Mouse (Mus musculus) monocyte, adult 5-6 weeks (primary cell): Measurements from ENCODE around the gene Ptprt. TPM values are rescaled to one million over a fixed set of nuclear protein-coding genes. Genes with fewer than 3 reads are reported as not detected.

Experiments used
- ATAC-seq: fragments of 153-309, 156-312 bp; replicated peaks from 2 replicates; pipeline ENCODE4 v1.8.0; 2017; ENCODE audit warnings: mild to moderate bottlenecking; ENCODE audit not compliant: low TSS enrichment, insufficient number of reproducible peaks, severe bottlenecking, poor library complexity, low FRiP score
- total RNA-seq: library from RNA; stranded (forward); fragments of 200-1000, 200-491, 200-594 nt; gene quantifications from 3 replicates; pipeline ENCODE4 v1.2.3, GENCODE M21; 2017

Gene Ptprt
- total RNA-seq, 1 experiment from 2014 or later = not detected

DNA sequence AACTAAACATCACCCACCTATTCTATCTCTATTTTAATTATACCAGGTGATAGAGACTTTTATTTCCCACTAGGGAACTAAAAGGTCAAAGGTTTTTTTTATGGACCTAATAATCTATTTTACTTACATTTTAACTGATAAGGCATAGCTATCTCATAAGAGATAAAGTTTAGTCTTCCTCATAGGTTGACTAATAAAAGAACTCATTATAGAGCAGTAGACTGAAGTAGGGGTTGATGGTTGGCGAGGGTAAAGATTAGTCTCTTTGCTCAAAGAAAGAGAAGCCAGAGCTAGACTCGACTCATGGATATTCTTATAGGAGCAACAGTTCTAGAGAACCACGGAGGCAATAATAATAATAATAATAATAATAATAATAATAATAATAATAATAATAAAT, 1004.3 kb downstream of the Ptprt start:
- ATAC-seq = no peak

DNA sequence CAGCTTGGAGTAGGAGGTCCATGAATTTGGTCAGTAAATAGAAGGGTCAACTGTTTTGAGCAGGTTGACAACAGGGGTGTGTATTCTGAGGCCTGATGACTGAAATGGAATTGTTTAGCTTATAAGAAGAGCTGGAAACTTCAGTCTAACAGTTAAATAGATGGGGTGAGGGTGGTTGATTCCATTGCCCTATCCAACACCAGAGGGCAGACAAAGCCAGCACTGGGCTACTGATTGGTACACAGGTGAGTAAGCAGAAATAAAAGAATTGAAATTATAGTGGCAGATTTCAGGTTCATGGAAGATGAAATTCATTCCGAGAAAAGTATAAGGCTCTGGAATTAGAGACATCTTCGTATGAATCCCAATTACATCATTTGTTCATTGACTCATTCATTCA, 1020.1 kb downstream of the Ptprt start:
- no peak for ATAC-seq

DNA sequence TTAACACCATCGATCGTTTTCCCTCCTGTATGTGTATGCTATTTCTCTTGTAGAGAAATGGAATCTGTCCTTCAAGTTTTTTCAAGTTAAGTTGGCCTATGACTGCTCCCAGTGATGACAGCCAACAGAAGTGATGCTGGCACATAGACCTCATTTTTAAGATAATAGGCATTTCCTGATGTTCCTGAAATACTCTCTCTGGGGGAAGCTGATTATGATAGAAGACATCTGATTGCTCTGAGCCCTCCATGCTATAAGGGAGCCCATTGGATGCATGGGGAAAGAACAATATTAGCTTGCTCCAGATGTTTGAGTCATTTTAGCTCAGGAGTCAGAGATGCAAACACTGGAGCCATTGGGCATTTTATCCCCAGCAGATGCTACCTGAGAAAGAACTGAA, 1026.9 kb downstream of the Ptprt start:
- ATAC-seq = no peak

DNA sequence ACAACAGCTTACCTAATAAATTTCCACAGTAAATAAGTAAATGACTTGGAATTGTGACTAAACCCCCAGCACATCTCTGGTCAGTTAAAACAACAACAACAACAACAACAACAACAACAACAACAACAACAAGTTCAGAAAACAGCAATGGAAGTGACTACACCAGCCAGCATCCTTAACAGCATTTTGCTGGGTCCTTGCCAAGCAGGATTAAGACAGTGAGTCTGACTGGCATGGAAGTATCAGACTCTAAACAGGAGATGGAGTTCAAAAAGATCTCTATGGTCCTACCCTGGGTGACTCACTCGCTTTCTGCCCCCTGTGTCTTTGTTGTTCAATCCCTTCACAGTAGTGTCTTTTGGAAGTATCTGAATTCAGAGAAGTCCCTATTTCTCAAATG, 1035.1 kb downstream of the Ptprt start:
- no peak for ATAC-seq

DNA sequence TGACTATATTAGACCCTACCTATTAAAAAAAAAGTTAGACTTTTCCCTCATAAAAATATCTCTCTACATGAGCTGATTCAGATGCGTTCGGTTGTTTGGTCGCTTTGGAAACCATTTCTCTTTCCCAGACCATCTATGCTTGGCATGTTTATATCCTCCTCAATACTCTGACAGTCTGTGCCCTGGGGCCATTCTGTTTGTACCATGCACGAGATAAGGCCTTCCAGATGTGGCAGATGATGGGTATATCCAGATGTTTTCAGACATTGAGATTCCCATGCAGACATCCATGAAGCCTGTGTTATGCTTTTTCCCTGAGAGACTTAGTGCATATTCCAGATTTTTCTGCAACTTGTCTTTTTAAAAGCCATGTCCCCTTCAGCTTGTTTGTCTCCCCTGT, 1052.5 kb downstream of the Ptprt start:
- ATAC-seq = no peak

DNA sequence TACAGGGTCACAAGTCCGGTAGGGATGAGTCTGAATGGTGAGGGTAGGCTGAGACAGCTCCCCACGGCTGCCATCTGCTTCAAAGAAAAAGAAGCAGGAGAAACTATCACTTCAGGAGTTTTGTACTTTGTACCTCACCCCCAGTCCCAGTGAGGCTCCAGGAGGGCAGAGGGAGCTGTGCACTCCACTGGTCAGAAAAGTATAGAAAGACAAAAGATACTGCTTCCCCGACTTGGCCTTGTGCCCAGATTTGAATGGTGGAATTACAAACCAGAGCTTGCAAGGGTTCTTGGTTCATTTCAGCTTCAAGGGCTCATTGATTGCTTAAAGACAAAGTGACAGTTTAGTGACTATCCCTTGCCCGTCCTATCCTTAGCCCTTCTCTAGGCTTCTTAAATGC, 1053.6 kb downstream of the Ptprt start:
- ATAC-seq = no peak

DNA sequence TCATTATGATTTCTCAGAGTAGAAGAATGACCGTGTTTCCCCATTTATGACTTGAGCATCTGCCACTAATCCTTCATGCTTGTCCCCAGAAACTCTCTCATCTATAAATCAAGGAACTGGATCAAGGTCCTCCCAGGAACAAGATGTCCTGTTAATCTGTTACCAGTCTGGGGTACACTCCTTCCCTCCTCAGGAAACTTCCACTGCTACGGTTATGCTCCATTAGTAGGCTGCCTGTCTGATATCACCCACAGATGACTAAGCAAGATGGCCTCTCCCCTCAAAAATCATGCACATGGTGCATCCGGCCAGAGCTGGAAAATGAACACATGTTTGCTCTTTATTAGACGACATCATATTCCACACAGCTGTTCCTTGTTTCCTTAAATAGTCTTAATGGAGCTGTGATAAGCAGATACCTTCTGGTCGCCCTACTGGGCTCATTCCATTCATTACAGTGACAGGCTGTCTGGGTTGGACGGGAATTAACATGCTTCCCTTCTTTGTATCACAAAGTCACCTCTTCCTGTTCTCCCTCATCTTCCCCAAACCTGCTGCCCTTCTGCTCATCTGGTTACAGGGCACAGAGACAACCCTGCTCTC, 1060.6 kb downstream of the Ptprt start:
- no peak for ATAC-seq

DNA sequence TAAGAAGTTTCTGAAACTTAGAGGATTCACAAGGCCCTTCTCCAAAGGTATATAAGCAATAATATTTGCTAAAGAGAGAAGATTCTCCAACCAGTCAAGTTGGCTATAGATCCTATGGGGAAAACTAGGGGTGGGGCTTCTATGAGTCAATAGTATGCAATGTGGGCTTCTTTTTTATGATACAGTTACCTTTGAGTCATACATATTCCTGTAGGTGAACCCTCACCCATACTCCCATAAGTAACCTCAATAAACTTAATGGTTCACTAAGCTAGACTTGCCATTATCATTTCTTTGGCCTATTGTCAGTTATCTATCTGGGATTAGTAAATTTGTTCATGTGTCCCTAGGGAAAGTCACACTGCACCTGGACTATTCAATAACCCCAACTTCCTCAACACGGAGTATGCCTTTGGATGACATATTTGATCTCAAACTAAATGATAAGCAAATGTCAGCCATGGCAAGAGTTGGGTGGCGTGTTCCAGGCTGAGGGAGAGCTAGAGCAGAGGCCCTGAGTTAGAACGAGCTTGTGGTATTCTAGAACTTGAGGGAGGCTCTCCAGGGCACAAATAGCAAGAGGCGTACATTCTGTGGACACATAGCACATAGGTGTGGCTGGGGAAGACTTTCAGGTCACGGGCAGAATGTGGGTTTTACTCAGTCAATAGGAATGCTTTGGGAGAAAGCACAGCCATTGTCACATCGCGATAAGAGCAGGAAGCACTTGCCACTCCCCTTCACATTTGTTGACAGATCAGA, 1067.4 kb downstream of the Ptprt start:
- no peak for ATAC-seq

DNA sequence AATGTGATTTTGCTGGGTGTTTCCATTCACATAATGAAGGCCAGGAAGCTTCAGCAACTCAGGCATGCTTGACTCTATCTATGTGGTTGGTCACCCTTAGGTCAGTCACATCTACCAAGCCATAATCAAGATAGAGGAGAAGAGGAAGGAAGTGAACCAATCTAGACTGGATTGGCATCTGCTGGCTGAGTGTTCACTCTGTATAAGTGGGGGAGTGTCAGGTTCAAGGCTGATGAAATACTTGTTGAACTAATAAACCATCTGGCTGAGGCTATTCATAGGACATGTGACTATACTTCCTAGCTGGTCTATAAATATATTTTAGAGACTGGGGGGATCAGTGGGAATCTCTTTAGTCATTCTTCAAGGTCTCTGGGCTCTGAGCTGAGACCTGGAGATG, 1086.5 kb downstream of the Ptprt start:
- no peak for ATAC-seq

DNA sequence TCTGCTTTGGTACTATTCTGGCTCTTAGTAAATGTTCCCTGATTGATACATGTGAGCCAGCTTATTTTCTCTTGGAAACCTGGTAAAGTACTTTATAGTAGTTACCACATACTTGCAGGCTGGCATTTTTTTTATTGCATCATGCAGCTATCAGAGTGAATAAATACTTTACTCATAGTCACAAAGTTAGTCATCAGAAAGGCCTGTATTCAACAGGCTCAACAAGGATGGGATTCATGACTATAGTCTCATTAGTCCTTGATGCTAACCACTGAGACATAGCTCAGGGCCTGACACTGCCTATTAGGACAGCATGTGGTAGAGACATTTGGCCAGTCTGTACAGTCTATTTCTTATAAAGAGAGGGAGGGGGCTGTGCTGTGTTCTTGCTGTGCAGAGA, 1088.7 kb downstream of the Ptprt start:
- ATAC-seq = no peak

DNA sequence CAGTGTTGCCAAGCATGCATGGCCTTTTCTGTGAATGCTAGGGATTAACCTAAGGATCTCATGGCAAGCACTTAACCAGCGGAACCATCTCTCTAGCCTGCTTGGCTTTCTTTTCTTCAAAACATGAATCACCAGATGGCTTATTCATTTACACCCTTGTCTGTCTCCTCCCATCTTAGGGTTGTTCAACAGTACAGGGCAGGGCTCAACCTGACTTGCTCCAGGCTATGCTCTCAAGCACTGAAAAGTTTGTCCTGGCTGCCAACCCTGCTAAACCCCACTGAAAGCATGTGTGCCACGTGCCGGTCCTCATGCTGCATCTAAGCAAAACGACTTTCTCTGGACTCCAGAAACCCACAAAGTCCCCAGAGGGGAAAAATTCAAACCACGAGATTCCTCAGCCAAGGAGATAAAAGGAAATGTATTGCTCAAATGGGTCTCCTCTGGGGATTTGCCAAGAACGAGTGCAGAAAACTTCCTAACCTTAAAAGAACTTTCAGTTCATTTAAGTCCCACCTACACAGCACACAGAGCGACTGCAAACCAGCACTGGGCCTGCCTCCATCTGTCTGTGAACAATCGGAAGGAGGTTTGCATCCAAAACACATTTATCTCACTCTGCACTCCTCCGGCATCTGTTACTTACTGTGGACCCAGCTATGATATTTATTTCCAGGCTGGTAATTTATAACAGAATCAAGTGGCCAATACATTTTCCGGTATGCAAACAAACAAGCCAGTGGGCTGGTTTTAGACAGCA, 1090.5 kb downstream of the Ptprt start:
- no peak for ATAC-seq

DNA sequence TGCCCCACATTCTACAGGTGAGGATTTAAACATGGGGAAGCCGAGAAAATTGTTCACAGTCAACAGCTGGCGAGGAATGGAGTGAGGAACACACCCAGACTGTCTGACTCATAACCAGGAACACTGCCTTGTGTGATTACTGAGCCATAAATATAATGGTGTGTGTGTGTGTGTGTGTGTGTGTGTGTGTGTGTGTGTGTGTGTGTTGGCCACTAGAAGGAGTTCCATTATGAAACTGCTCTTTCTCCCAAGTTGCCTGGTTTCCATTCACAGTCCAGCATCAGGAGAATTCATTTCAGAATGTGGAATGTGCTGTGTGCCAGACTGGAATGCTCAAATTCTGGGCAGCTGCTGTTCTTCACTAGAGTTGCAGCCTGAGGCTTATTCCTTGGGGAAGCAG, 1099.4 kb downstream of the Ptprt start:
- ATAC-seq = no peak

DNA sequence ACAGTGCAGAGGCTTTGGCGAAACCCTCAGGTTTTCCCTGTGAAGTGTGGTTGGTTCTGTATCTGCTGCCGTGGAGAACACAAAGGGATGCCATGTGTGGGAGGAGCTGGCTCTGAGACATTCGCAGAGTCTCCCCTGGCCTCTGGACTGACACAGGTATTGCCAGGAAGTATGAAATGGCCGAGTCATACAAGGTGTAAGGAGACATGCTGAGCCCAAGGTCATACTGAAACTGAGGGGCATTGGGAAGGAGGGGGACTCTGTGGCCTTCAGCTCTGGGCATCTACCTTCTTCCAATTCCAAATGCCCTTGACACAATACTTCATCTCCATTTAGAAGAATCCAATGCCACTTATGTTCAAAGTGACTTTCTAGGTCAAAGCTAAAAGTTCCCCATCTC, 1103.1 kb downstream of the Ptprt start:
- ATAC-seq = no peak

DNA sequence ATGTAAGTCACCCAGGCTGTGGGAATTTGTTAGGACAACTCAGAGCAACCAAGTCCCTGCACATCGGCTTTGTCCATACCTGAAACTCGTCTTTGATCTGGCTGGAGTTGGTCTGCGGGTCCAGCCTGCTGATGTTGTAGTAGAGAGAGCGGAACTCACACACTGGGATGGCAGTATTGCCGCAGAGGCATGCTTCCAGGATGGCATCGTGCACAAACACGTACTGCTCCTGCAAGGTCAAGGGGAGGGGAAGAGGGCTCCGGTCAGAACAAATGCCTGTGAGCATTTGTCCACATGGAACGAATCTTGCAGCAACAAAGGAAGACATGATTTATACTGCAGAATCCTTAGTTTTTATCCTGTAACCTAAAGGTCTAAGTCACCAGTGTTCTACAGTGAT, 1107.3 kb downstream of the Ptprt start:
- no peak for ATAC-seq

DNA sequence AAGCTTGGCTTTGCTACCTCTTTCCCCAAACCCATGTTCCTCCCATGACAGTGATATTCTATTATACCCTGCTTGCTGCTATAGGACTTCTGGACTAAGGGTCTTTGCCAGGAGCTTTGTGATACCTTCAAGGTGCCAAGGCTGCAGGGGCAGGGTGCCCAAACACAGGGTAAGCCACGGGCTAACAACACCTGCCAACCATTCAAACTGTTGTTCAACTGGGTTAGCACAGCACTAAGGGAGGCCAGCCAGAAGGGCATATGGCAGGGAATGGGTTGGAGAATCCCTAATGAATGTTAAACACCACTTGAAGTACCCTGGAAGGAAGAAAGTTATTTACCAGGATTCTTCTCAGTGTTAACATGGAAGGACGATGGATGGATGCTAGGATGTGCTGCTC, 1108.9 kb downstream of the Ptprt start:
- ATAC-seq = no peak

DNA sequence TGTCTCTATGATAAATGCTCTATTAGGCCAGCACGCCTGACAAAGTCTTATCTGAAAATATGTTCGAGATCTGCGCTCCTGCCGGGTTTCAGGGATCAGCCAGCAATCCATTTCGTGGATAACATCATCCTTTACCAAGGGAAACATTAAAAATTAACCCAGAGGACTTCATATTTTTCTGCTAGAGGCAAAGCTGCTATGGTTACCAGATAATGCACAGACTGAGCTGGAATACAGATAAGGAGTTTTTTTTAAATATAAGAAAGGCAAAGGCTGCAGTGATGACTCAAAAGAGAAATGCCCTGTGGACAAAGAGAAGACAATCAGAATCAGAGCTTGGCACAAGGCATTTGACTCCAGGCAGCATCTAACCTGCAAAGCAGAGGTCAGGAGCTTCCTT, 1111.4 kb downstream of the Ptprt start:
- ATAC-seq = no peak

DNA sequence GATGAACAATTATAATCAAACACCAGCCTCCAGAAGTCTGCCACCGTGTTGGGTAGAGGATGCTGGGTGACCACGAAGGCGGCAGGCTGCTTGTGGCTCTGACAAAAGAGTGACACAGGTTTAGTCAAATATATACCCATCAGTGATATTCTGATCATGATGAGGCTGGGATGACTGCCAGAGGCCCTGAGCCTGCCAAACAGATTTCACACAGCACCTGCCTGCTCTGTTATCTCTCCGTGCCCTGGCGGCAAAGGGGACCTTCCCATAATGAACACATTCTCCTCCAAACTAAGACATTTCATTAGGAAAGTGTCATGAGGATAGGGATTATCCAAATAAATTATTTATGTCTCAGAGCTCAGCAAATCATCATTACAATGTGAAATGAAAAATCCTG, 1113.6 kb downstream of the Ptprt start:
- no peak for ATAC-seq

DNA sequence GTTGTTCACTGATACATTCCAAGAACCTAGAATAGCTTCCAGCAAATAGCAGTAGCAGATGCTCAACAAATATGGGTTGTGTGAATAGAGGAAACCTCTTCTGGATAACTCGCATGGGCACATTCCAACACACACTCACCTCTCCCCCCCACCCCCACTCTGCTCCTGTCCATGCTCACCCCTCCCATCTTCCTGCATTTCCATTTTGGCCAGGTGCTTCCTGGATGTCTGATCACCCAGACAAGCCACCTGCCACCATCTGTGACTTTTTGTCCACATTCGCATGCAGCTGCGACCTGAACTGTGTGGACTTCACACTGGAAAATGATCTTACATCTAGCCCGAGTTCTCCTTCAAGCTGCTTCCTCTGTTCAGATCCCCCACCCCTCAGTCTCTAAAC, 1115.5 kb downstream of the Ptprt start:
- ATAC-seq = no peak

DNA sequence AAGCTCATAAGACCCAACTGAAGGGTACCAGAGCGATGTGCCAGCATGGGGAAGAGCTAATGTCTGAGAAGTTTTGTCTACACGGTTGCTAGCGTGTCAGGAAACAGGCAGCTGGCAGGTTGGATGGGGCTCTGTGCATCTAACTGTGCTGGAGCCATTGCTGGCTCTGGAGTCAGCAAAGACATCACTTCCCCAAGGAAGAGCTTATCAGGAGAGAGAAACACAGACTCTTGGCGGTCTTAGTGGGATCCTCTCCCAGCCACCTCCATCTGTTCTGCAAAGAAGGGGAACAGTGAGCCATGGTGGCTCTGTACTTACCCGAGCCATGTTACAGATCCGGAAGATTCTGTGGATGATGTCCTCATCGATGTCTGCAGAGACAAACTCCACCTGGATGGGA, 1126.8 kb downstream of the Ptprt start:
- no peak for ATAC-seq

DNA sequence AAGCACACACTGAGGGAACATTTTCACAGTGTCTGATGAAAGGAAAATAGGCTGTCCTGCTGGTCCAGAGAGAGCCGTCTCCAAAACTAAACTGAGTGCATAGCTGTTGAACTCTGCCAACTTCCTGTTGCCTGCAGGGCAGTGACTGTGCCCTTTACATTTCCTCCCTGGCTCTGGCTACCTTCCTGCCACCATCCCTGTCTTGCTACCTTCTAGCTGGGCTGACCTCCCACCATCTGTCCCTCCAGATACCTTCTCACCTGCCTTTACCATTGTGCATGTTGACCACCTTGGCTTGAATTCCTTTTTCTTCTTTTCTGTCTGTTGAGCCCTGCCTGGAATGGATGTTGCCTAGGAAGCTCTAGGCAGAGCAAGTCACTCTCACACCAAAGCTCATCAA, 1133.8 kb downstream of the Ptprt start:
- ATAC-seq = no peak
